Mouse (Mus musculus): ENCODE measurements around the gene Wdr12. TPM values are rescaled to one million over a fixed set of nuclear protein-coding genes. Genes with fewer than 3 reads are reported as not detected.
"Not testable (repeated sequence)": the region's sequence is repeated elsewhere in the genome, so short reads cannot be mapped to it uniquely, and the experiment has no call there.

The Wdr12 gene
- total RNA-seq (2021) = 10 to 100 TPM; 32.1 to 32.8 TPM
- long read RNA-seq, experiment 1, full-length matches to known transcripts = 41 of 54 reads
- long read RNA-seq, experiment 1, partial matches to known transcripts = 4 of 54 reads
- long read RNA-seq, experiment 1, other reads (novel, unspliced or antisense) = 9 of 54 reads
- long read RNA-seq, experiment 2, full-length matches to known transcripts = 51 of 57 reads
- long read RNA-seq, experiment 2, partial matches to known transcripts = 2 of 57 reads
- long read RNA-seq, experiment 2, other reads (novel, unspliced or antisense) = 4 of 57 reads

DNA sequence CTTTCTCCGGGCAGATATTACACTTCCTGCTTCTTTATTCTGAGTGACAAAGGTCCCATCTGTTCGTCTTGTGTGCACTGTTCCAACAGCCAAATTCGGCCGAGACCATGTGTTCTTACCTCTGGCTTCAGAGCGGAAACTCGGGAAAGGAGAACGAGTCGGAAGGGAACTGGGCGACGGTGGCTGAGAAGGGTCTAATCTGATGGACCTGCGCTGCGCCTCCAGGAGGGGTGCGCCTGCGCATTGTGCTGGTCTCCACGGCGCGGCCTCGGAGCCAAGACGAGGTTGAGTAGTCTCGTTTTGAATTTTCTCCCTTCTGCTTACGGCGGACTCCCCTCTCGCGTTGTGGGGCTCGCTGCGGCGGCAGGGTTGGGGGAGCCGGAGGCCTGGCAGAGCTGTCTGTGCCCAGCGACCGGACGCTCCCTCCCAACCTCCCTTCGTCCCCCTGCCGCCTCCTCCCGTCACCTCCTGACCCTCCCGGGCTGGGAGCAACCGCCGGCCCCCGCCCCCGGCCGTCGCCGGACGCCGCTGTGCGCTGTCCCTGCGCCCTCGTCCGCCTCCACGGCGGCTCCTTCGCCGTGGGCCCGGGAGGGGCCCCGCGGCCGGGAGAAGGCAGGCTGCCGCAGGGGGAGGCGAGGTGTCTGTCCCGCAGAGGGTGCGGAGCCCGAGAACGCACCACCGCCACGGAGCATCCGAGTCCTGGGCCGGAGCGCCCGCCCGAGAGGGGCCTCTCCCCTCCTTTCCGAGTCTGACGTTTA is at the start of gene Wdr12, which contains the start of gene Carf:
Gene Wdr12 (minus strand): TSS at position 622 of the 758 bp plus-strand sequence.
Gene Carf (plus strand): TSS at position 224 of the 758 bp plus-strand sequence.
- DNase-seq (ENCODE audit: low spot score in 2 of 2) = peak; percentile 99

GRCm38 (mm10) chr1:60137346-60137745 is 38.9 kb upstream of the Wdr12 start:
- DNase-seq (ENCODE audit: low spot score in 2 of 2) = no peak

- no peak for DNase-seq (ENCODE audit: low spot score in 2 of 2)
These were observed 19.4 kb upstream of the Wdr12 start for GRCm38 (mm10) chr1:60117721-60118455.

- no peak for DNase-seq (ENCODE audit: low spot score in 2 of 2)
These were observed 6.1 kb upstream of the Wdr12 start for GRCm38 (mm10) chr1:60104582-60104981.

DNA sequence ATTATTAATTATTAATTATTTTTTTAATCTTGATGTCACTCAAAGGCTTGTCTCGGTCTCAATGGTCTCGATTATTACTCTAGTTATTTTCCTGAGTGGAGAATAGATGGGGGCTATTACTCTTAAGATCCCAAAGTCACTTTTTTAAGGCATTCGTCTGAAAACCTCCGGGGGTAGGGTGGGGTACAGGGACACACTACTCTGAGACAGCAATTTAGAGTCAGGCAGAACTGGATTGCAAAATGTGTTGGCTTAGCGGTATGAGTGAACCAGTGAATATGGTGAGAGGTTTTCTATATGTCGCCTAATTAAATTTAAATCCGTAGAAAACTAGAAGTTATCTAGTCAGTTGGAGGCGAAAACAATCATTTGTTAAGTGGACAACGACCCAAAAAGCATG is 394 bp upstream of the Wdr12 start:
- DNase-seq (ENCODE audit: low spot score in 2 of 2) = no peak

DNA sequence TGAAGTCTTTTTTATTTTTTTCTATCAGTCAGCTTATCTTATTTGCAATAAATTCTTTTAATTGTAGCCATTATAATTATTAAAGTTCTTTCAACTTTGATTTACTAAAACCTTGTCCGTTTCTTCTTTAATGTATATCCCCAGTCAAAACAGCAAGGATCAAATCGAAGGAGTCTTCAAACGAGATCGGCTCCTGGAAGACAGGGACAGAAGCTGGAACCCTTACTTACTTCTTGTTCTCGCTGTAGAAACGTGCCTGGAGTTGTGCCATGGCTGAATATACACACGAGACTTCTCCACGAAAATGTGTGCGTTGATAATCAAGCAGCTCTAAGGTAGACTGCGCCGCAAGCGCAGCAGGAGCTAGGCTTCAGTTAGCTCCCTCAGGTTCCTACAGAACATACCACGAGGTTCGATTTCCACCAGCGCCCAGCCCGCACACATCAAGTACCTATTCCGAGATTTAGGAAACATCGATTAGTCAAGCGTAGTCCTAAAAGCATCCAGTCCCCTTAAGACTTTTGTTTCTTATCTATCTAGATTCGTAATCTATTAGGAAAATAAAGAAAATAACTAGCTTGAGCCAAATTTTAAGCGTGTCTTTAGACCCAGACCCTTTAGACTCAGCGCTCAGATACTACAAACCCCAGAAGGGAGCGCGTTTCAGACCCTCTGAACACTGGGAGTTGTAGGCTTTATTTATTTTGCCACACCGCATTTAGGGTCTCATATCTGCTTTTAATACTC is 995 bp downstream of the Wdr12 start:
- DNase-seq (ENCODE audit: low spot score in 2 of 2) = peak; percentile 54 to 63

- DNase-seq (ENCODE audit: low spot score in 2 of 2) = no peak
These were observed 1.7 kb downstream of the Wdr12 start for GRCm38 (mm10) chr1:60096572-60097276.

DNA sequence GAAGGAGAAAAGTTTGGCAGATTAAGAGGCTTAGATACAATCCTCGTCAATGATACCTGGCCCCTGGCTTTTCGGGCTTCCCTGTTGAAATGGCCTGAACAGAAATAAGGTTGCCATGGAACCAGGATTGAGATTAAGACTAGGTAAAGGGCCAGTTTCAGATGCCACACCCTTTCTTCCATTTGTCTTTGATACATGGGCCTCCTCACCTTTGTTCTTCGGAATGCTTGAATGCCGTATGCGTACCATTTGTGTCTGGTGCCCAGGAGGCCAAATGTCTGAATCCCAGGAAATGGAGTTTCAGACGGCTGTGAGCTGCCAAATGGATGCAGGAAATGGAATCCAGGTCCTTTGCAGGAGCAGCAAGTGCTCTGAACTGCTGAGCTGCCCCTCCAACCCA is 22.0 kb downstream of the Wdr12 start:
- no peak for DNase-seq (ENCODE audit: low spot score in 2 of 2)

GRCm38 (mm10) chr1:60075590-60075989 is 22.9 kb downstream of the Wdr12 start:
- no peak for DNase-seq (ENCODE audit: low spot score in 2 of 2)

GRCm38 (mm10) chr1:60074935-60075334 is 23.5 kb downstream of the Wdr12 start:
- DNase-seq (ENCODE audit: low spot score in 2 of 2) = no peak

- not testable (repeated sequence) for DNase-seq (ENCODE audit: low spot score in 2 of 2)
These were observed 27.7 kb downstream of the Wdr12 start for GRCm38 (mm10) chr1:60070725-60071124.

GRCm38 (mm10) chr1:60056310-60056709 is 42.1 kb downstream of the Wdr12 start:
- DNase-seq (ENCODE audit: low spot score in 2 of 2) = no peak

GRCm38 (mm10) chr1:60054659-60055058 is 43.8 kb downstream of the Wdr12 start:
- no peak for DNase-seq (ENCODE audit: low spot score in 2 of 2)

- DNase-seq (ENCODE audit: low spot score in 2 of 2) = not testable (repeated sequence)
These were observed 51.0 kb downstream of the Wdr12 start for GRCm38 (mm10) chr1:60047481-60047880.

DNA sequence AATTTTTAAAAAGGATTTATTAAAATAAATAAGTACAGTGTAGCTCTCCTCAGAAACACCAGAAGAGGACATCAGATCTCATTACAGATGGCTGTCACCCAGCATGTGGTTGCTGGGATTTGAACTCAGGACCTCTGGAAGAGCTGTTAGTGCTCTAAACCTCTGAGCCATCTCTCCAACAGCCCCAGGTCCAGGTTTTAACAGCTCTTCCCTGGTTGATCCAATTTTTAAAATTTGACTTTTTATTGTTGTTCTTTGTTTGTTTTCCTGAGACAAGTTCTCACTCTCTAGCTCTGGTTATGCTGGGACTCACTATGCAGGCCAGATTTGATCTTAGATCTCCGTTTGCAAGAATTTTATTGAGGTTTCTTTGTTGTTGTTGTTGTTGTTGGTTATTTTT is 53.9 kb downstream of the Wdr12 start:
- DNase-seq (ENCODE audit: low spot score in 2 of 2) = no peak

DNA sequence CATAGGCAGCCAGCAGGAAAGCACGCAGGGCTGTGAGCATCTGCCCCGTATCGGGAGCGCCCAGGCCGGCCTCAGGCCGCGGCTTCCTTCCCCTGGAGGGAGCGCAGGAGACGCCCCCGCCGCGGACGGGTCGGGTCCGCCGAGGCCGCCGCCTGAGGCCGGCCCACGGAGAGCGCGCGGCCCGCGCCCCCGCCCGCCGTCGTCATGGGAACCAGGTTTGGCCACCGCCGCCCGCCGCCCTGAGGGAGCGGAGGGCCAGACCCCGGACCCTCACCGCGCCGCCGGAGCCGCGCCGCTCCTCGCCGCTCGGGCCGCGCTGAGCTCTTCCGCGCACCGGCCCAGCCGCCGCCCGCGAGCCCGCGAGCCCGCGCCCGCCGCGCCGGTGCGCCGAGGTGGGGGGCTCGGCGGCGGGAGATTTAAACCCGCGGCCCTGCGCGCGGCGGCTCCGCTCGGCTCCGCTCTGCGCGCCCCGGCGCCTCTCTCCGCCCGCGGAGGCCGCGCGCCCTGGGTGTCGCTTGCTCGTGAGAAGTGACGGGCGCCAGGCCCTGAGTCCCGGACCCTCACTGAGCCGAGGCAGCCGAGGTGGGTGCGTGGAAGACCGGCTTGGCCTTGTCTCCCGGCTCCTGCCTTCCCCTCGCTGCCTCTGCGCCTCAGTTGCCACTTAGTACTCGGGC is 55.5 kb downstream of the Wdr12 start, which contains the start of gene Ica1l:
Gene Ica1l (minus strand): TSS at position 389 of the 674 bp plus-strand sequence.
- peak; percentile 41 to 65 for DNase-seq (ENCODE audit: low spot score in 2 of 2)

GRCm38 (mm10) chr1:60042398-60042795 is 56.0 kb downstream of the Wdr12 start:
- peak in 1 of 2 experiments; percentile 8 for DNase-seq (ENCODE audit: low spot score in 2 of 2)

- peak; percentile 25 to 36 for DNase-seq (ENCODE audit: low spot score in 2 of 2)
These were observed 63.4 kb downstream of the Wdr12 start for GRCm38 (mm10) chr1:60035044-60035443.

All from left cerebral cortex, adult 18-20 months (tissue).